Mouse (Mus musculus) liver (tissue): ENCODE results near the gene Slc35e2.
A peak's percentile ranks its signal among the peaks of the same experiment; 100 is the strongest.
"Not testable (repeated sequence)": the region's sequence is repeated elsewhere in the genome, so short reads cannot be mapped to it uniquely, and the experiment has no call there.

Experiments used
- DNase-seq: peaks from one replicate; pipeline ENCODE4 v3.0.0-alpha.2; 2020; ENCODE audit warnings: mixed read lengths

The Slc35e2 gene

DNA sequence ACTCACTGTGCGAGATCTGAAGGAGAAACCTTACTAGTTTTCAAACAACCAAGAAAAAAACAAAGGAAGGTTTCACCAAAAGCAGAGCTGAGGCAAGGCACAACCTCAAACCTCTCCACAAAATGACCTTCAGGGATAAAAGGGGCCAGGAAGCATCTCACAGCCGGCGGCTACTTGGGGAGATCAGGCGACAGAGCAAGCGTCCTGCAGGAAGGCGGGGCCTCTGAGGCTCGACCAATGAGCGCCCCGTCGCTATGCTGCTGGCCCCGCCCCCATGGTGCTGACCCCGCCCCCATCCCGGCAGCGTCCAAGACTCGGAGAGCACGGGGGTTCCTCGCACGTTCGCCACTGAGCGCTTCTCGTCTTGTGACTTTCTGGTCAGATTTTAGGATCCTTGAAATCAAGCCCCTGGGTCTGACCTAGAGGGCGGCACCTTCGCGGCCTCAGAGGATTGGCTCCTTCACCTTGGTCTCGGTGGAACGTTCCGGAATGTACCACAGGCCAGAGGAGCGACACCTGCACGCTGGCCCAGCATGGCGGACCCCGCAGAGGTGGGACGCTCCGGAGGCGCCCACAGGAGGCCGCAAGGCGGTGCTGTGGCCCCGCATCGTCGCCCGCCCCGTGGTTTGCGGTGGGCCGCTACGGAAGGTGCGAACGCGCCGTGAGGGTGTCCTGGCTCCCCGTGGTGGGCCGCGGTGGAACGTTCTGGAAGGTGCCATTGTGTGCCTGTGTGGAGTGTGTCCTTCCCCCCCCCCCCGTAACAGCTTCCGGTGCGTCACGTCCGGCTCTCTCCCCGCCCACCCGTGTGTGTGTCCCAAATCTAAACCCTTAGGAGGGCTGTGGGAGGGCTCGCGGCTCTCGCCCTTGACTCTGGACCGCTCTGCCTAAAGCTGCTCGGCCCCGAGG, at the start of gene Slc35e2:
Slc35e2 (plus strand) TSS at position 326 of the 906 bp plus-strand sequence.
- DNase-seq, result peak; percentile 99

DNA sequence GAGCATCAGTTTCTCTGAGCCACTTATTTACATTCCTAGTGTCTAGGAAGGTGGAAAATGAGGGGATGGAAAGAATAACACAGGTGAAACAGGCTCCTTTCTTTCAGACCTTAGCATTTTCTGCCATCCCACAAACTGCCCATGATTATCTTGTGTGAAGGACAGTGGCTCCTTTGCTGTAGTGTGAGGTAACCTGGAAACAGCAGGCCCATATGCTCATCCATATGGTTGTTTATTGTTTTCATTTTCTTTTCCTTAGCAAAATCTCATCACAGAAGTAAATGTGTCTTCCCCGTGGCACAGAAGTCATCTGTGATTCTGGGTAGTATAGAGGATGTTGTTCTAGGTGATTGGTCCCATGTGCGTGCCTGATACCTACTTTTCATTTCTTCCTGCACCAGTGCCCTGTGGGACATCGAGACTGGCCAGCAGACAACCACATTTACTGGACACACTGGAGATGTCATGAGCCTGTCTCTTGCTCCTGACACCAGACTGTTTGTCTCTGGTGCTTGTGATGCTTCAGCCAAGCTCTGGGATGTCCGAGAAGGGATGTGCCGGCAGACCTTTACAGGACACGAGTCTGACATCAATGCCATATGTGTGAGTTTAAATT, 48.2 kb upstream of the Slc35e2 start:
- DNase-seq, result no peak

DNA sequence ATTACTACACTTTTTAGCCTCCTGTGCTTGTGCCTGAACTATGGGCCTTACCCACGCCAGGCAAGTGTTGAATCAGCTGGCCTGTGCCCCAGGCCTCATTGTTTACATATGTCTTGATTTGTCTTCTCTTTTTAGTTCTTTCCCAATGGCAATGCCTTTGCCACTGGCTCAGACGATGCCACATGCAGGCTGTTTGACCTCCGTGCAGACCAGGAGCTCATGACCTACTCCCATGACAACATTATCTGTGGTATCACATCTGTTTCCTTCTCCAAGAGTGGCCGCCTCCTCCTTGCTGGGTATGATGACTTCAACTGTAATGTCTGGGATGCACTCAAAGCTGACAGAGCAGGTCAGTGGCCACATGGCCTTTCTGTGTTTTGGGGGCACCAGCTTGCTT, 46.3 kb upstream of the Slc35e2 start:
- no peak for DNase-seq

DNA sequence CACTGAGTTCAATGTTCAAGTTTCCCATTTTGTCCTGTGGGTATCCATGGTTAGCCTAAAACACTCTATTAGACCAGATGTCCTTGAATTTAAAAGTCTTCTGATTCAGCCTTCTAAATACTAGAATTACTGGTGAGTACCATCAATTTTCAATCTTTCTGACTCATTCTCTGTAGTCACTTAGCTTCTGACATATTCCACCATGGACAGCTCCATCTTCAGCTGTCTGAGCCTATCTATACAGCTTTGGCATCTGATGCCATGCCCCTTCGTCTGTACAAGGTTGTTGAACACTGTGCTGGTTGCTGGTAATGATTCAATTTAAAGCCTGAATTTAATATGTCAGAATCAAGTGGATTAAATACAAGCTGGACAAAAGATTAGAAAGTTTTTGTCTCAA, 45.8 kb upstream of the Slc35e2 start:
- no peak for DNase-seq

DNA sequence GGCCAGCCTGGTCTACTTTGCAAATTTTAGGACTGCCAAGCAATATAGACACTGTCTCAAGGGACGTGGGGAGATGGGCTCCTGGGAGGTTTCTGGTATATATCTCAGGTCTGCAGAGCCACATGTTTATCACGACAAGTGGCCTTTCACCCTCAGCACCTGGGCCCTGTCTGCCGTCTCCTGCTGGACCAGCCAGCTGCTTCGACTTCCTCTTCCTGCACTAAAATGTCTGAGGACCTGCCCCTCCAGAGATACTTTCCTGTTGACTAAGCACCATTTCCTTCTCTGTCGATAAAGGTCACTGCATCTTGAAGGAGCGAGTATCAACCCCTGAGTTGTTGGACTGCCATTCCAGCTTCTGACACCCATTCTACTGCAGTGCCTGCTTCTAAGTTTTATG, 41.8 kb upstream of the Slc35e2 start:
- no peak for DNase-seq

DNA sequence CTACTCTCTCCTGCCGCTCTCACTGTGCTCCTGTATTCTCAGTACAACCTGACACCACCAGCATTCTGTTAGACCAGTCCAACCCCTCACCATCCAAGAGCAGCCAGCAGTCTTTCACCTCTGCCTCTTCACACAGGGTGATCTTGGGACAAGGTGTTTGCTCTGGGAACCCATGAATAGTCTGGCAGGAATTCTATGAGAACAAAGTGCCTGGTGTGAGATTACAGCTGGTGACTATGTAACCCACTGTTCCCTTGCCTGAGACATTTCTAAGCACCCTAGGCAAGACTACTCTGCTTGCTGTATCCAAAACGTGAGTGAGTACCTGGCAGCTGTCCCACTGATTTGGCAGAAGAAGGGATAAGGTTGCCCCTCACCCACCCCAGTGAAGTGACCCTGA, 40.3 kb upstream of the Slc35e2 start:
- DNase-seq, result no peak

DNA sequence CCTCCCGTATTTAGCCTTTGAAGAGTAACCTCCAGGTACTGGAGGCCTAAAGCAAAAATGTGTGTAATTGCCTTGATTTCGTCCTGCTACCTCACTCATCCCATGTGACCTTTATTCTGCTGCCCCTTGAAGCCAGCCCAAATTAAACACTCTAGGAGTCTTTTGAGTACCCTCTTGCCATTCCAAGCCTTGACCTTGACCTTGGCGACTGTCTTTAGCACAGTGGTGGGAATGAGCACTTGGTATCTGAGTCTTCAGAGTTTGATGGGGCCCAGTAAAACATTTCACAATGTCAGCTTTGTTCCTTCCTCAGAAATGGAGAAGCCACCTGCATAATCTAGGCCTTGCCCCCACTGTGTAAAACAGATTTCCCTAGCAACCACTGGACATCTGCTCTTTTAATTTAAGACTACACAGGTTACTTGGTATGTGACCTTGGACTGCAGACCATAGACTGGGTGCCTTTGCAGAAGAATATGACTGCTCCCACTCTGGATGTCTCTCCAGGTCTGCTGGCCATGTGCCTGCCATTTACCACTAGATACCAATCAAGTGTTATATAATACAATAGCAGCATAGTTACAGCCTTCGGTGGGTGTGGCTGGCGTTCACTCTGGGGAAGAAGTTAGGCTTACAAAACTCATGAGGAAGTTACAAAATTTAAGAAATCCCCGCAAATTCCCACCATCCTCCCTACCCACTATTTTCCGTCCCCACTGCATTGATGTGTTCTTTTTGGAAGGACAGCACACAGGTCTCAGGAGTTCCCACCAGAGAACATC, 39.4 kb upstream of the Slc35e2 start, which contains the start of gene Nadk:
Nadk (plus strand) TSS at position 718 of the 782 bp plus-strand sequence.
- DNase-seq, result no peak

DNA sequence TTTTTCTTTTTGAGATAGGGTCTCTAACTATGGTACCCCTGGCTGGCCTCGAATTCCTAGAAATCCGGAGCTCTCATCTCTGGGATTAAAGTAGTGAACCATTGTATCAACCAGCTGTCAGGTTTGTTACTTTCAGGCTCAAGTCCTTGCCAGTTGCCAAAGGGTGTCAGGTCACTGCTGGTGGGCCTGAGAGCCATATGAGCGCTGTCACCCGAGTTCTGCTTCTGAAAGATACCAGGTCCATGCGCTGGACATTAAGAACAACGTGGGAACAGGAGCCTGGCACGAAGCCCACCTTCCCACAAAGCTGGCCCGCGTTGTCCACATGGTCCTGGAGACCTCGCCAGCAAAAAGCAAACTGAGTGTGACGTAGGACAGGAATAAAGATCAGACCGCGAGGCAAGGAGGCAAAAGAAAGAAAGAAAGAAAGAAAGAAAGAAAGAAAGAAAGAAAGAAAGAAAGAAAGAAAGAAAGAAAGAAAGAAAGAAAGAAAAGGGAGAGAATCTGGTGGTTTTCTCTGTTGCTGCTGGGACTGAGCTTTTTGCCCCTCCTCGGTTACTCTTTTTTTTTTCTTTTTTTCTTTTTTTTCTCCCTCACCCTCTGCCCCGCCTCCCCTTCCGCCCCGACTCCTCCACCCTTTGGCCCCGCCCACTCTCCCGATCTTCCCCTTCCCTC, 38.4 kb upstream of the Slc35e2 start:
- peak; percentile 28 for DNase-seq

DNA sequence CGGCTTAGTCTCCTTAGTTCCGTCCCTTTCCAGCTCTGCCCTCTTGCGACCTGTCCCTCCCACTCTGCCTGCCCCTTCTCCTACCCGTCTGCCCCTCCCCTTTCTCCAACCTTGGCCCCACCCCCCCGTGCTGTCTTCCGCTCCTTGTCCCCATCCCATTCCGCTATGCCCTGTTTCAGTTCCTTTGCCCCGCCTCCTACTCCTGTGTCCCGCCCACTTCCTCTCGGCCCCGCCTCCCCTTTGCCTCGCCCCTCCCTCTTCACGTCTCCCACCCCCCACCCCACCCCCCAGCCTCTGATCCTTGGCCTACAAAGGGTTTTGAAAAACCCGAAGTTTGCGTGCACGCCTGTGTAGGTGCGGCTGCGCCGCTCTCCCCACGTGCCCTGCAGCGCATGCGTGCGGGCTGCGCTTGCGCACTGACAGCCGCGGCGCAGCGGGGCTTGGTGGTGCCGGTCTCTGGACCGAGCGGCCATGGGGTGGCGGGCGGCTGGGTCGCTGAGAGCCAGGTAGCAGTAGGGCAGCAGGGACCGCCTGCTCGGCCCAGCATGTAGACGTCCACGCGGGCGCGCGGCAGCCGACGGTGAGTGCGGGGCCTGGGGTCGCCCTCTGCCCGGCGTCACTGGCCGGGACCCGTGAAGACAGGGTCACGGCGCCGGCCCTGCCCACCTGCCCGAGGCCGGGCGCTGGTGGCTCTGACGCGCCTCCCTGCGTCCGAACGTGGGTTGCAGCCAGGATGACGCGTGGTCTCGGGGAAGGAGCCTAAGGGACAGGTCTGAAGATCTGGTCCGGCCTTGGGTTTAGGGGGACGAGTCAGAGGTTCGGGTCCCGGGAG, 37.6 kb upstream of the Slc35e2 start:
- DNase-seq, result peak; percentile 98

DNA sequence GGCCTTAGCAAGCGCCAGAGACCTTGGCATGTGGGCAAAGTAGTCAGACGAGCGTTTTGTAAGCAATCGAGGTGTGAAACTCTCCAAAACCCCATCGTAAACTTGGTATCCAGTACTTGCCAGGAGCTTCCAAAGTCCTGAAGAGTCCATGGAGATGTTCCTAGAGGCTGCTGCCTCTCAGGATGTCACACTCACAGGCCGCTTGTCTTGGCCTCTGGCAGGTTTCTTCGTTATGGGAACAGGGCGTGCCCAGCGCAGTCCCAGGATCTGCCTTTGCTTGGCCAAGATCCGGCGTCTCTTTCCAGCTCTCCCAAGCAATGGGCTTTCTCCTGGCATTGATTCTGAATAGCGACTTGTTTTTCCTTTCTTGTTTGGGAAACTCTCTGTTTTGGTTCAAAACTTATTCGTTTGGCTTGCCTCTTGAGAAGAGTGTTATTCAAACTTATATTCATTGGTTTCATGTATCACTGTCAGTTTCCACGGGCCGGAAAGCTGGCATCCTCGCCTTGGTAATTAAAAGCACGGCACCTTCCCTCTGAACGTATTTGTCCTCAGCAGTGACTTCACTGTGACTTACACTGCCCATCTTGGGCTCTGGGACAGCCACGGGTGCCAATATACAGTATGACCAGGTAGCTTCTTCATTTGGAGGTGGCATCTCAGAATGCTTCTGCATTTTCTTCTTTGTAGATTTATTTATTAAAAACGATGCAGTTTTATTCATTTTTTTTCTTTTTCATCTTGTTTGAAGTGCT, 36.7 kb upstream of the Slc35e2 start:
- peak; percentile 59 for DNase-seq

DNA sequence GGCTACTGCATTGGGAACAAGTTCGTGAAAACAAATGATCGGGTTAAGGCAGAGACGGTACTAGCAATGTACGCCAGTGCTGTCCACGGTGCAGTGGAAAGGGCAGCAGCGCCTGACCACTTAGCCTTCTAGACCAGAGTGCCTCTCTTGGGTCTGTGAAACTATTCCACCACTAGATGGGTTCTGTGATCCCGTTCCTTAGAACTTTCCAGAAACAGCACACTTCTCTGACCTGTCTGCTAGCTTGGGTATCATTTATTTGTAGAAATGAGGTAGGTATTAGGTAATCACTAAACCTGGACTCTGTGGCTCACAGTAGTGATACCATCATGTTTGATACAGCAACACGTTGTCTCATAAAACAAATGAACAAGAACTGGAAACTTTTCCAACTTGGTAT, 34.7 kb upstream of the Slc35e2 start:
- no peak for DNase-seq

DNA sequence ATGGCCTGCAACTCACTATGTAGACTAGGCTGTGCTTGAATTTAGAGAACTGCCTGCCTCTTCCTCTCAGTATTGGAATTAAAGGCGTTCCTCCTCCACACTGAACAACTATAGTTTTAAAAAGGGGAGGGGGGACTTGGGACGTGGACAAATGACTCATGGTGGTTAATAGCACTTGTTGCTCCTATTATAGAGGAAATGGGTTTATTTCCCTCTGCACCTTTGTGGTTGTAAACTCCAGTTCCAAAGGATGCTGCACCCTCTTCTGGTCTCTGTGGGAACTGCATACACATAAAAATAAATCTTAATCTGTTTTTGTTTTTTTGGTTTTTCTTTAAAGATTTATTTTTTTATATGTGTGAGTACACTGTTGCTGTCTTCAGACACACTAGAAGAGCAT, 33.0 kb upstream of the Slc35e2 start:
- no peak for DNase-seq

DNA sequence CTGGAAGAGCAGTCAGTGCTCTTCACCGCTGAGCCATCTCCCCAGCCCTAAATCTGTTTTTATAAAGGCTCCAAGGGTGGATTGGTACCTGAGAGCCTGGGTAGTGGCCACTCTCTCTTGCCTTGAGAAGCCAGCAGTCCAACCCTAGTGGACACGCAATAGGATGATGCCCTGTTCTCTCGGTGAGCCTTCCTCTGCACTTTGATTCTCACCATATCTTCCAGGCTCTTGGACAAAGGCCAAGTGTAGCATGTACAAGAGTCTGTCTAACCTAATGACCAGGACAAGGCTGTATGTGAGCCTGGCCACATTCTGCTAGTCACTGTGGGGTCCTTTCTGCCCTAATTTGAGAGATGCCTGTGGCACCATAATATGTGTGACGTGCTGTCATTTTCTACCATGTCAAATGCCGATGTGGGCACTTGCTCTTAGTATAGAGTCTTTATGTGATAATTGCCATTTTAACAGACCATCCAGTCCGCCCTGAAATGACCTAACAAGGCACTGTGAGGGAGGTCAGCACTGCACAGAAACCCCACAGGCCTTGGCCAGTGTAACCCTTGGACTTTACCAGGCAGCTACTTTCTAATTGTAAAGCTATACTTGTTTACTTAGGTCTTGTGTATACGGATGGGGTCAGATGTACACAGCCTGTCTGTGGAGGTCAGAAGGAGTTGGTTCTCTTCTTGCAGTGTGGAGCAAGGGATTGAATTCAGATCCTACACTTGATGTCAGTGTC, 32.4 kb upstream of the Slc35e2 start:
- no peak for DNase-seq

DNA sequence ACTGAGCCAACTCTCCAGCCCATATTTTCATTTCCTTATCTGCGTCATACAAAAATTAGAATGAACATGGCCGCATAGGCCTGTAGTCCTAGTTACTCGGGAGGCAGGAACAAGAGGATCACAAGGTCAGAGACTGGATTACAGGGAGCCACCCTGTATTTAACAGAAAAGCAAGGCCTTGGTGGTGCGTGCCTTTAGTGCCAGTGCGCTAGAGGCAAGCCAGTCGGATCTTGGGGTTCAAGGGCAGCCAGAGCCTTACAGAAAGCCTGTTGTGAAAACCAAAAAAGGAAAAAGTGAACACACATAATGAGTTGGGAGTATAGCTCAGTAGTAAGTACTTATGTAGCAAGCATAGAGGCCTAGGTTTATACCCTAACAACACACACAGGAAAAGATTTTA, 31.4 kb upstream of the Slc35e2 start:
- DNase-seq, result no peak

DNA sequence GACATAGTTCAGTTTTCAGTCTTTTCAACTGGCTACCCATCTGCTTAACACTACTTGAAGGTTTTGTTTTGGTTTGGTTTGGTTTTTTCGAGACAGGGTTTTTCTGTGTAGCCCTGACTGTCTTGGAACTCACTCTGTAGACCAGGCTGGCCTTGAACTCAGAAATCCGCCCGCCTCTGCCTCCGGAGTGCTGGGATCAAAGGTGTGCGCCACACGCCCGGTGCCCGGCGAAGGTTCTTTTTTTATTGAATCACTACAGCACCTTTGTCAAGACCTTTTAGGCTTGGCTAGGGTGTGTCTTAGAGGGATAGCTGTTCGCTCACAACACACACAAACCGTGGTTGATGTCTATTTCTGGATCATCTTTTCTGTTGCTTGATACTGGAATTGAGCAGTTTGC, 30.9 kb upstream of the Slc35e2 start:
- not testable (repeated sequence) for DNase-seq

DNA sequence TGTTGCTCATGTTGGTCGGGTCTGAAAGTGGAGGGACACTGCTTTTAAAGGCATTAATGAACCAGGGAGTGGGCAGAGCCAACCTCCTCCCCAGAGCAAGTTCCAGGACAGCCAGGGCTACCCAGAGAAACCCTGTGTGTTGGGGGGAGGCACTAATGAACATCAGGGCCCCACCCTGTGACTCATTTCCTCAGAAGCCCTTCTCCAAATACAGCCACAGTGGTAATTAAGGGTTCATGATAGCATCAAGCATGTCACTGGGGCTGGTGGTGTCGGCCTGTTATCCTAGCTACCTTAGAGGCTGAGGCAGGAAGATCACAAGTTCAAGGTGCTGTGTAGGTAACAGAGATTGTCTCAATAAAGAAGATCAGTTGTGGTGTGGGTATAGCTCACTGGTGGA, 29.8 kb upstream of the Slc35e2 start:
- no peak for DNase-seq

DNA sequence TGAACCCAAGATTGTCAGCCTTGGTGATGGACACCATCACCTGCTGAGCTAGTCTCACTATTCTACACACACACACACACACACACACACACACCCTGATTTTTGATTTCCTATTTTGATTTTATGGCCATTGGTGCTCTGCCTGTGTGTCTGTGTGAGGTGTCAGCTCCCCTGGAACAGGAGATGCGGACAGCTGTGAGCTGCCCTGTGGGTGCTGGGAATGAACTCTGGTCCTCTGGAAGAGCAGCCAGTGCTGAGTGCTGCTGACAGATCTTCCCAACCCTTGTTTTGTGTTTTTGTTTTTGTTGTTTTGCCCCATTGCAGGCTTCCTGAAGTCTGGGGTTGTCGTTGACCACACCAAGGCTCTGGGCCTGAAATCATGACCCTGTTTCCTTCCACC, 28.1 kb upstream of the Slc35e2 start:
- DNase-seq, result no peak

DNA sequence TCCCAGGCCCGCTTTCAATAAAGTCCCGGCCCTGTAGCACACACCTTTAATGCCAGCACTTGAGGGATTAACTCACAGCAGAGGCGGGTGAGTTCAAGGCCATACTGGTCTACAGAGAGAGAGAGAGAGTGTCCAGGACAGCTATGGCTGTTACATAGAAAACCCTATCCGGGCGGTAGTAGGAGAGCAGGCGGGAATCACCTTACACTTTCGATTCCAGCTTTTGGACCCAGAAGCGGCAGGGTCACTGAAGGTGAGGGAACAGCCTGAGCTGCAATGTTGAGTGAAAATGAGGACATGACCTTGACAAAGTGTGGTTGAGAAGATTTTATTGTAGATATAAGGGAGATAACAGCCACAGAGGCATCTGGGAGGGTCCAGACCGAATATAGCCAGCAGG, 27.3 kb upstream of the Slc35e2 start:
- DNase-seq, result no peak

DNA sequence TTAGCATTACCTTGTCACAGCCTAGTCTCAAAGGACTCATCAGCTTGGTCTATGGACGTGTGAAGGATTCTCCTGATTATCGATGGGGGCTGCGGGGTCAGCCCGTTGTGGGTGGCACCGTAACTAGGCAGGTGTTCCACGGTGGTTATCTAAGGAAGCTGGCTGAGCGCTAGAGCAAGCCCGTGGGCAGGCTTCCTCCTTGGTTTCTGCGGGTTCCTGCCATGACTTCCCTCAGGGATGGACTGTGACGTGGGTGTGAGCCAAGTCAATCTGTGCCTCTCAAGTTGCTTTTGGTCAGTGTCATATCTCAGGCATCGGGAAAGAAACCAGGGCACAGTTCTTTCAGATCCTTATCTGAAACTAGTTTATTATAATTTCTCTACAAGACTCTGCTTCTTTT, 26.3 kb upstream of the Slc35e2 start:
- no peak for DNase-seq

DNA sequence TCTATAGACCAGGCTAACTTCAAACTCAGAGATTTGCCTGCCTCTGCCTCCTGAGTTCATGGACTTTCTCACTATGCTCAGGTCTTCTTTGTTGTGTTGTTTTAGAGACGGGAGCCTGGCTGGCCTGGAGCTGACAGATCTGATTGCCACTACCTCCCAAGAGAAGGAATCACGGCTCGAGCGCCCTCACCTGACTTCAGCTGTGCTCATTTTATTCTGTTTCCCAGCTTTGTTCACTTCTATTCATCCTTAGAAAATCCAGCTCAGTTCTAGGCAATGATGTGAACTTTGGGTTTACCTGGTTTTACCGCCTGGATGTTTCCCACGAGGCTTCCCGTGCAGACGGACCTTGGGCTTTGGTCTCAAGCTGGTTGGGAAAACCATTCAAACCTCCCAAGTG, 25.7 kb upstream of the Slc35e2 start:
- no peak for DNase-seq

DNA sequence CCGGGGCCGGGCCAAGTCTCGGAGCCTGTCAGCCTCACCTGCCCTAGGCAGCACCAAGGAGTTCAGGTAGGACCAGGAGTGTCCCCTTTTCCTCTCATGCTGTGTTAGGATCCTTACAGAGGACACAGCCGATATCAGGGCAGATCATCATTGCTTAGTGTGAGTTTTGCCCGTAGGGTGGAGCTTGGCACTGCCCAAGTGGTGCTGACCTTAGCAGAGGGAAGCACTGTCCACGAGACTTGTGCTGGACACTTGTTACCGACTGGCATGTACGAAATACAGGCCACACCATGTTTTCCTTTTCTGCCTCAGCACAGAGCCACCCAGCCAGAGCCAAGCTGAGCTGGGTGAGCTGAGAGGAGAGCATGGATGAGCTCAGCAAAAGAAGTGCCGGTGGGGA, 24.1 kb upstream of the Slc35e2 start:
- DNase-seq, result no peak
